Mouse (Mus musculus): Measurements from ENCODE around the gene Vma21-ps. TPM values are rescaled to one million over a fixed set of nuclear protein-coding genes. Genes with fewer than 3 reads are reported as not detected.
A peak's percentile ranks its signal among the peaks of the same experiment; 100 is the strongest.
"Not testable (repeated sequence)": the region's sequence is repeated elsewhere in the genome, so short reads cannot be mapped to it uniquely, and the experiment has no call there.

Gene Vma21-ps
- 1.5 and 4.0 TPM in 2 replicates for polyA plus RNA-seq (2015; fragmentation: Nextera tagmentation; extraction: Ambion mirVana)

DNA sequence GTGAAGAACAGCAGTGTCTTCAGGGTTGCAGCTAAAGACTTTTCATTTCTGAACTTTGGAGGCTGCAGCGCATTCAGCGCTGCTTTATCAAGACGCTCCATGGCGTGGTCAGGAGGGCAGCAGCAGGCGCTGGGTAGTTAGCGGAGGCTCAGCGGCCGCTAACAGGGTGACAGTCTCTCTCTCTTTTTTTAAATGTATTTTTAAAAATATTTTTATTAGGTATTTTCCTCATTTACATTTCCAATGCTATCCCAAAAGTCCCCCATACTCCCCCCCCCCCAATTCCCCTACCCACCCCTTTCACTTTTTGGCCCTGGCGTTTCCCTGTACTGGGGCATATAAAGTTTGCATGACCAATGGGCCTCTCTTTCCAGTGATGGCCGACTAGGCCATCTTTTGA, at the start of gene Vma21-ps:
TSS of gene Vma21-ps (minus strand) at position 101 of the 400 bp plus-strand sequence.
- not testable (repeated sequence) for H3K36me3 ChIP-seq; ATAC-seq (ENCODE audit: low read depth)
- 98% methylated on average over 10 of the region's 10 CpGs for WGBS

DNA sequence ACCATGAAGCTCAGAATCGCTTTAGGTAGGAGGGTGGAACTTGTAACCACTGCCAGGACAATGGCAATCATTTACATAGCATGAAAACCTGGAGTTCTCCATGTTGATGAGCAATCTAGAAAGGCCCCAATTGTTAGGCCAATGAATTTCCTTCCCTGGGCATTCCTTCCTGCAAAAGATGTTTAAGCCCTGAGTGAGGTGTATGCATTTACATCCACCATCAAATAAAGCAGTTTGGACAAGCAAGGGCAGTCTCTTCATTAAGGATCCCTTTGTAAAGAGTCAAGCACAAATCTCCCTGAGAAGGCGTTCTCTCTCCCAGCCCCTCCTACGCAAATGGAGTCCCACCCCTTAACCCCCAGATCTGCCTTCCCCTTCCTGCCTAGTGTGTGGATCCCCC, 46.0 kb upstream of the Vma21-ps start:
- no peak overlapping the region for H3K9ac ChIP-seq
- ATAC-seq (ENCODE audit: low read depth) = no peak
- no peak overlapping the region for H3K27ac ChIP-seq (replicated peaks)
- no peak overlapping the region for H3K4me3 ChIP-seq
- no peaks in the 10 kb centered on the region for H3K4me1 ChIP-seq (replicated peaks)
- H3K9me3 ChIP-seq = no peaks in the 10 kb centered on the region
- no peaks in the 10 kb centered on the region for H3K27me3 ChIP-seq
- 76% methylated on average over 3 of the region's 3 CpGs for WGBS
- H3K36me3 ChIP-seq = no peaks in the 10 kb centered on the region
- no peak overlapping the region for H3K4me2 ChIP-seq

More for the DNA sequence above, at the start of gene Vma21-ps:
- not testable (repeated sequence) for H3K27me3 ChIP-seq; H3K4me3 ChIP-seq; H3K4me2 ChIP-seq; H3K9me3 ChIP-seq; H3K9ac ChIP-seq; H3K4me1 ChIP-seq (replicated peaks); H3K27ac ChIP-seq (replicated peaks)

DNA sequence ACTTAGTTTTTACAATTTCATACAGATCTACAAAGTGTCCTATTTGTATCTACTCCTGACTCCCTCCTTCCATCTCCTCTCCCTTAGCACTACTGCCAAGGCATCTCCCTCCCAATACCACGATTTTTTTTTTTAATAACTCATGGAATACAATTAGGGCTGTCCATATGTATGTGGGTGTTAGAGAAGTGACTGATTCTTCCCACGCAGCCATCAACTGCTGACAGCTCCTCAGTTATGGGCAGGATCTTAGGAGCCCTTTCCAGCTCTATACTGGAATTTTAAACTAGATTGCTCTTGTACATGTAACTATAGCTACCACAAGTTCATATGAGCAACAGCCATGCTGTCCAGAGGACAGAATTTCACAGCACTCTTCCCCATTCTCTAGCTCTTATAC, 33.6 kb upstream of the Vma21-ps start:
- no peaks in the 10 kb centered on the region for H3K36me3 ChIP-seq

GRCm38 (mm10) chr4:52526464-52526863, 29.4 kb upstream of the Vma21-ps start:
- WGBS = 54% methylated on average over 5 of the region's 5 CpGs
- peak; percentile 36; the same call in 1 of the 2 replicates for ATAC-seq (ENCODE audit: low read depth)

More for the DNA sequence above, 33.6 kb upstream of the Vma21-ps start:
- Histone ChIP-seq H3K9ac (no peak overlapping the region), H3K4me3 (no peak overlapping the region), H3K27me3 (no peaks in the 10 kb centered on the region), H3K4me2 (no peak overlapping the region), H3K27ac (replicated peaks) (no peak overlapping the region), H3K9me3 (no peaks in the 10 kb centered on the region), H3K4me1 (replicated peaks) (no peaks in the 10 kb centered on the region)
- WGBS = 80% methylated on average over 2 of the region's 2 CpGs
- ATAC-seq (ENCODE audit: low read depth) = no peak

DNA sequence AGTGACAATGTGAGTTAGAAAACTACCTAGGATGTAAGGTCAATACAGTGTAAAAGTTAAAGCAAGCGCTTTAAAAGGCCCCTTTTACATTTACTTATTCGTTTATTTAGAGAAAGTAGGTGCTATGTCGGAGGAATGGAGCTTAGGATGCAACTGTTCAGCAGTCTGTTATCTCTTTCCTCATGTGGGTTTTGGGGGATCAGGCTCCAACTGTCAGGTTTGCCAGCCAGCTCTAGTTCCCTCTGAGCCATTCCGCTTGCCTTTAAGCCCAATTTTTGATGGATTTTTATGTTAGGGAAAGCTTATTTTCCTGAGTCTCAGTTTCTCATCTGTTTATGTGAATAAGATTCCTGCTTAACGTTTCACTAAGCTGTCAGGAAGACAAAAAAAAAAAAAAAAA, 22.3 kb upstream of the Vma21-ps start:
- no peaks in the 10 kb centered on the region for H3K27me3 ChIP-seq

More at GRCm38 (mm10) chr4:52526464-52526863, 29.4 kb upstream of the Vma21-ps start:
- H3K4me3 ChIP-seq = no peak overlapping the region
- no peaks in the 10 kb centered on the region for H3K4me1 ChIP-seq (replicated peaks)
- no peak overlapping the region for H3K9ac ChIP-seq
- H3K9me3 ChIP-seq = no peaks in the 10 kb centered on the region
- no peak overlapping the region for H3K4me2 ChIP-seq
- H3K36me3 ChIP-seq = no peaks in the 10 kb centered on the region
- no peak overlapping the region for H3K27ac ChIP-seq (replicated peaks)
- H3K27me3 ChIP-seq = no peaks in the 10 kb centered on the region

GRCm38 (mm10) chr4:52517580-52517979, 20.5 kb upstream of the Vma21-ps start:
- H3K9ac ChIP-seq = no peak overlapping the region
- H3K27ac ChIP-seq (replicated peaks) = no peak overlapping the region
- no peak overlapping the region for H3K4me2 ChIP-seq
- H3K36me3 ChIP-seq = no peaks in the 10 kb centered on the region
- ATAC-seq (ENCODE audit: low read depth) = no peak
- H3K27me3 ChIP-seq = no peaks in the 10 kb centered on the region
- H3K4me3 ChIP-seq = no peak overlapping the region
- H3K9me3 ChIP-seq = no peaks in the 10 kb centered on the region
- H3K4me1 ChIP-seq (replicated peaks) = no peaks in the 10 kb centered on the region
- 11% methylated on average over 4 of the region's 4 CpGs for WGBS

More for the DNA sequence above, 22.3 kb upstream of the Vma21-ps start:
- no peaks in the 10 kb centered on the region for H3K36me3 ChIP-seq
- no peak overlapping the region for H3K4me3 ChIP-seq
- WGBS = 92% methylated on average over 5 of the region's 5 CpGs
- no peak for ATAC-seq (ENCODE audit: low read depth)
- no peaks in the 10 kb centered on the region for H3K4me1 ChIP-seq (replicated peaks)
- no peak overlapping the region for H3K27ac ChIP-seq (replicated peaks)
- H3K4me2 ChIP-seq = no peak overlapping the region
- H3K9ac ChIP-seq = no peak overlapping the region
- no peaks in the 10 kb centered on the region for H3K9me3 ChIP-seq

DNA sequence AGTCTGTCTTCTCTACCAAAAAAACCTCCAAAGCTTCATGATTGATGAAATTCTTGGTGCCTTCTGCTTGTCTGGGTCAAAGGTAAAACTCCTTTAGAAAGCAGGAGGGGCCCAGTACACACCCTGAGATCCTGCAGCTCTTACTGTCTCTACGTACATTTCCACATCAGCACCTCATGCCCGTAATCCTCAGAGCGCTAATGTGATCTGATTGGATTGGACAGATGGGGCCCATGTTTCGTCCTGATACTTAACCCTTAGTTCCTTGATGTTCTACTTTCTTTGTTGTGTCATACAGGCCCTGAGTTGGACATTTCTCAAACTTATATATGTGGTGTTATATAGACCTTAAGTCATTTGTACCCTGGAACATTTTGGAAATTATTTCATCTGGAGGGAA, 9.6 kb downstream of the Vma21-ps start:
- Histone ChIP-seq H3K4me2 (no peak overlapping the region), H3K36me3 (peaks cover 10% of the 10 kb centered on the region; the same call in 1 of the 2 replicates), H3K27me3 (no peaks in the 10 kb centered on the region), H3K27ac (replicated peaks) (no peak overlapping the region), H3K9me3 (no peaks in the 10 kb centered on the region), H3K9ac (no peak overlapping the region), H3K4me1 (replicated peaks) (no peaks in the 10 kb centered on the region), H3K4me3 (no peak overlapping the region)
- WGBS = 87% methylated on average over 4 of the region's 4 CpGs
- no peak for ATAC-seq (ENCODE audit: low read depth)

DNA sequence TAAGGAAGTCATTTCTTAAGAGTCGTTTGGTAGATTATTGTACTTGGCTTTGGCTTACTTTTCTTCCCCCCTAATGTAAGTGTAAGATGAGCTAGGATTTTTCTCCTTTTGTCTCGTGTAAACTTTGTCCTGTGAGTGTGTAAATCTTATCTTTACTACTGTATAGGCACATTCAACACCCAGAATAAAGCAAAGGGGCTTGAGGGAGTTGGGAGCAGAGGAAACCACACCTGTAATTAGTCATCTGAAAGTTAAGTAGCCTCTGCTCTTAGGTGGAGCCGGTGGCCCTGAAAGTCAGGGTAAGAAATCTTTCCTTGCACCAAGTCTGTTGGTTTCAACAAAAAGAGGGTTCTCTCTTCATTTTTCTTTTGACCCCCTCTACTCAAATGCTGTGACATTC, 23.6 kb downstream of the Vma21-ps start:
- Histone ChIP-seq H3K27ac (replicated peaks) (no peak overlapping the region), H3K4me1 (replicated peaks) (no peaks in the 10 kb centered on the region), H3K9me3 (no peaks in the 10 kb centered on the region), H3K9ac (no peak overlapping the region), H3K27me3 (no peaks in the 10 kb centered on the region), H3K4me2 (no peak overlapping the region), H3K36me3 (peaks cover 6% of the 10 kb centered on the region), H3K4me3 (no peak overlapping the region)
- ATAC-seq (ENCODE audit: low read depth) = no peak
- WGBS = 90% methylated on average over 3 of the region's 3 CpGs

- H3K4me1 ChIP-seq (replicated peaks) = no peaks in the 10 kb centered on the region
- H3K36me3 ChIP-seq = peaks cover 19% of the 10 kb centered on the region
- no peak overlapping the region for H3K27ac ChIP-seq (replicated peaks)
- no peaks in the 10 kb centered on the region for H3K27me3 ChIP-seq
- H3K9ac ChIP-seq = no peak overlapping the region
- H3K4me2 ChIP-seq = no peak overlapping the region
- H3K4me3 ChIP-seq = no peak overlapping the region
- no peak for ATAC-seq (ENCODE audit: low read depth)
- 83% methylated on average over 5 of the region's 5 CpGs for WGBS
- H3K9me3 ChIP-seq = no peaks in the 10 kb centered on the region
These were observed 35.7 kb downstream of the Vma21-ps start for GRCm38 (mm10) chr4:52461321-52461720.

- Histone ChIP-seq H3K27ac (replicated peaks) (no peak overlapping the region), H3K4me2 (no peak overlapping the region), H3K9ac (no peak overlapping the region), H3K9me3 (no peaks in the 10 kb centered on the region), H3K4me3 (no peak overlapping the region), H3K36me3 (peaks cover 22% of the 10 kb centered on the region), H3K27me3 (no peaks in the 10 kb centered on the region), H3K4me1 (replicated peaks) (no peaks in the 10 kb centered on the region)
- WGBS = 91% methylated on average over 1 of the region's 1 CpGs
- ATAC-seq (ENCODE audit: low read depth) = no peak
These were observed 37.3 kb downstream of the Vma21-ps start for GRCm38 (mm10) chr4:52459726-52460125.

Other genes with a start within 250 kb of the Vma21-ps start
- 52.5 and 73.3 TPM in 2 replicates for gene Smc2, start 58.0 kb downstream of the Vma21-ps start, polyA plus RNA-seq (2015; fragmentation: Nextera tagmentation; extraction: Ambion mirVana)
- not detected in 2 replicates for gene Toporsl, start 99.0 kb upstream of the Vma21-ps start, polyA plus RNA-seq (2015; fragmentation: Nextera tagmentation; extraction: Ambion mirVana)

Measured in neural tube, embryonic 13.5 days (tissue).